Mouse (Mus musculus): Measurements from ENCODE around the gene Pde8b.
"Not testable (repeated sequence)": the region's sequence is repeated elsewhere in the genome, so short reads cannot be mapped to it uniquely, and the experiment has no call there.

The Pde8b gene

GRCm38 (mm10) chr13:95221882-95222568, 28.1 kb downstream of the Pde8b start:
- in situ Hi-C loops (cut with MboI, MseI), result no loop called here

DNA sequence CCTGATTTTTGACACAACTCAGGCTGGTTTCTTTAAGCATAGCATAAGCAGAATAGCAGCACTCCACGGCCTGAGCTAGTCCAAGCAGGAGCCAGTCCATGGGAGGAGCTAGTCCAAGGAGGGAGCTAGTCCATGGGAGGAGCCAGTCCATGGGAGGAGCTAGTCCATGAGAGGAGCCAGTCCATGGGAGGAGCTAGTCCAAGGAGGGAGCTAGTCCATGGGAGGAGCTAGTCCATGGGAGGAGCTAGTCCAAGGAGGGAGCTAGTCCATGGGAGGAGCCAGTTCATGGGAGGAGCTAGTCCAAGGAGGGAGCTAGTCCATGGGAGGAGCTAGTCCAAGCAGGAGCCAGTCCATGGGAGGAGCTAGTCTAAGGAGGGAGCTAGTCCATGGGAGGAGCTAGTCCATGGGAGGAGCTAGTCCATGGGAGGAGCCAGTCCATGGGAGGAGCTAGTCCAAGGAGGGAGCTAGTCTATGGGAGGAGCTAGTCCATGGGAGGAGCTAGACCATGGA, 34.4 kb downstream of the Pde8b start:
- in situ Hi-C loops (cut with MboI, MseI), result not testable (repeated sequence)

GRCm38 (mm10) chr13:95212320-95212719, 37.8 kb downstream of the Pde8b start:
- in situ Hi-C loops (cut with MboI, MseI), result loop anchor here (5.0 kb wide), 1 partner anchor 855 kb away; no protein-coding TSS in a partner anchor

DNA sequence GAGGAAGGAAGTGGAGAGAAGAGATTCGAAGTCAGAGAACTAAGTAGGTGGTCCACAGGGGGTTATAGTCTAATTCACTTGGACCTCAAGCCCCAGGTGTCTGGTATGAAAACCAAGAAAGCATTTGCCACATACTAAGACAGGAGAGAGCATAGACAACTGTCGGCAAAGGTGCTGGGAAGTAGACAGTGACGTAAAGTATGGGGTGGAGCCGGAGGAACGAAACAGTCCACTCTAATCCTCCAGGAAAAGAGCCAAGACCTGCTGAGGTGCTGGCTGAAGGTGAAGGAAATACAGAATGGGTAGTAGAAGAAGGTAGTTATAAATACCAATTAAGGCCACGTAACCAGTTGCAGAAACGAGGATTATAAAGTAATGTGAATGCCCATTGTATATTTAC, 42.8 kb downstream of the Pde8b start:
- in situ Hi-C loops (cut with MboI, MseI), result not testable (repeated sequence)

- in situ Hi-C loops (cut with MboI, MseI), result no loop called here
Measured at GRCm38 (mm10) chr13:95202151-95202758, 47.9 kb downstream of the Pde8b start.

DNA sequence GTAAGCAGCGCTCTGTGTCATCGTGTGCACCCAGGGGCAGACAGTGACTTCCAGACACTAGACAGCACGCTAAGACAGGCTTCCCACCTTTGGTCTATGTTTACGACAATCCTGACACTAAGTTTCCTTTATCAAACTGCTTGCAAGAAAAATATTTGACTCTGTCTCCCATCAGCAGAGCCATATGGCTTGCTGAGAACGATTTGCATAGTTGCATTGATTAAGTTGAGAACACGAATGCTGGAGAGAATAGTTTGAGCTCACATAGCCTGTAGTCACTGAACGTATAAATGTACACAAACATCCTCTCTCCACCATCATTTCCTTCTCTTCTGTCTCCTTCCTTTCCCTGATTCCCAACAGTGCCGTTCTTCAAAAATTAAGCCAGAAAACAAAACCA, 49.3 kb downstream of the Pde8b start:
- in situ Hi-C loops (cut with MboI, MseI), result no loop called here

GRCm38 (mm10) chr13:95200036-95200435, 50.1 kb downstream of the Pde8b start:
- in situ Hi-C loops (cut with MboI, MseI), result no loop called here

DNA sequence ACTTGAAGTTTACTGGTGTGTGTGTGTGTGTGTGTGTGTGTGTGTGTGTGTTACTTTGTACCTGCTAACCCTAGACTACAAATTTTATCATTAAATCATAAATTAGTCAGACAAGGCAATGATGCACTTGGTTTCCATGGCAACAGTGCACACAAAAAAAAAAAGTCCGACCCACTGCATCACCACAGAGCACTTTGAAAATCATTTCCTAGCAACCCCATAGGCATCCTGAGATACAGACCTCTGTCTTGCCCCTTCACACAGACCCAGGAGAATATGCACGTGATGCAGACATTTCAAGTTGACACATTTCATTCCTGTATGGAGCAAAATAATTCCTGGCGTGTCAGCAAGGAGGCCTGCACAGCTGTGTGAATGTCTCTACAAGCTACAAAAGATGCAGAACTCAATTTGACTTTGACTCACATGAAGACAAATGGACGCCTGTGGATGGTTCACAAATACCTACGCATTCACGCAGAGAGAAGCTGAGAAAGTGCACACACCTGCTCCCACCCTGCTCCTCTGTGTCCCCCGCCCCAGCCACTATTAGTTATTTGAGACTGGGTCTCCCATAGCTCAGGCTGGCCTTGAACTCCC, 53.9 kb downstream of the Pde8b start:
- in situ Hi-C loops (cut with MboI, MseI), result no loop called here

DNA sequence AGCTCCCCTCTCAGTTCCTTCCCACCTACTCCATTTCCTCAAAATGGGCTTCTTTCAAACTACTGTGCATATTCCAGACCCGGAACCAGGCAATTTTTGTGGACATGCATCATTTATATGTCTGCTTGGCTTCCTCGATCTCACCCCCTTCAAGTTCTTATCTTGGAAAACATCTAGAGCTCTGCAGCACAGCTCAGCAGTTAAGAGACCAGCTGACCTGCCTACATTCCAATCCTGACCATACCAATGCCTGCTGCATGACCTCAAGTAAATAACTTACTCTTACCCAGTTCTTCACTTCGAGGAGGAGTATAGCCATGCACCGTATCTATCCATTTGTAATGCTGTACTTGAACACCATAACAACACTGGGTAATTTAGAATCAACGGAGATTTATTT, 58.2 kb downstream of the Pde8b start:
- in situ Hi-C loops (cut with MboI, MseI), result no loop called here

DNA sequence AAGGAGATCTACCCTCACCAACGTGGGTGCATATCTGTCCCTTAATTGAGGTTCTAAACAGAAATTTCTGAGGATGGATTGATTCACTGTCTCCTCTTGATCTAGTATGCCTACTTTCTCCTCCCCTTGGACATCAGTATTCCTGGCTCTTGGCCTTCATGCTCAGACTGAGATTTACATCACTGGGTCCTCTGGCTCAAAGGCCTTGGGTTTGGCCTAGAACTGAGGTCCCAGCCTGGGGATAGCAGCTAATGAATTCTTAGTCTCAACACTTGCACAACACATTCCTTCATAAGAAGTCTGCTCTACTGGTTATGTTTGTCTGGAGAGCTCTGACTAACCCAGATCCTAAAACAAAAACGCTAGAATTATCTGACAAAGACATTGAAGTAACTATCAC, 61.0 kb downstream of the Pde8b start:
- in situ Hi-C loops (cut with MboI, MseI), result loop anchor here (5.0 kb wide), 1 partner anchor 678 kb away; no protein-coding TSS in a partner anchor

DNA sequence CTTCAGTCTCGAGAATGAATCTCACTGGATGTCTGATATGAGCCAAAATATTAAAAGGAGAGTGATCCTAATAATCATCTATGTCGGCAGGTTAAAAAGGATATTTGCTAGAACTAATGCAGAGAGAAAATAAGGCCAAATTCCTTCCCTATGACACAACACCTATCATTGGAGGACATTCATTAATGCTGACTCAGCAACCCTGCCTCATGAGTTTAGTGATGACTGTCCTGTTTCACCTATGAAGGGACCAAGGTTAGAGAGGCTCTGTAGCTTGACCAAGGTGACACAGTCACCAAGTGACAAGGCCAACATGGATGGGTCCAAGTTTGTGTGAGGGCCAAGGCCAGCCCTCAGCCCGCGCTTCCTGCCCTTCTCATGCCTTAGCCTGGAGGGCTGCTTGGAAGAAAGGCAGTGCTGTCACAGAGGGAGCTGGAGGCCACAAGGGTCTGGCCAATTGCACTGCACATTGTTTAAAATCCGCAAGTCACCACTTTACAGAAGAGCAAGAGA, 62.9 kb downstream of the Pde8b start:
- in situ Hi-C loops (cut with MboI, MseI), result loop anchor here (5.0 kb wide), 1 partner anchor 680 kb away; no protein-coding TSS in a partner anchor

GRCm38 (mm10) chr13:95186741-95187035, 63.4 kb downstream of the Pde8b start:
- in situ Hi-C loops (cut with MboI, MseI), result loop anchor here (5.0 kb wide), 1 partner anchor 681 kb away; no protein-coding TSS in a partner anchor

DNA sequence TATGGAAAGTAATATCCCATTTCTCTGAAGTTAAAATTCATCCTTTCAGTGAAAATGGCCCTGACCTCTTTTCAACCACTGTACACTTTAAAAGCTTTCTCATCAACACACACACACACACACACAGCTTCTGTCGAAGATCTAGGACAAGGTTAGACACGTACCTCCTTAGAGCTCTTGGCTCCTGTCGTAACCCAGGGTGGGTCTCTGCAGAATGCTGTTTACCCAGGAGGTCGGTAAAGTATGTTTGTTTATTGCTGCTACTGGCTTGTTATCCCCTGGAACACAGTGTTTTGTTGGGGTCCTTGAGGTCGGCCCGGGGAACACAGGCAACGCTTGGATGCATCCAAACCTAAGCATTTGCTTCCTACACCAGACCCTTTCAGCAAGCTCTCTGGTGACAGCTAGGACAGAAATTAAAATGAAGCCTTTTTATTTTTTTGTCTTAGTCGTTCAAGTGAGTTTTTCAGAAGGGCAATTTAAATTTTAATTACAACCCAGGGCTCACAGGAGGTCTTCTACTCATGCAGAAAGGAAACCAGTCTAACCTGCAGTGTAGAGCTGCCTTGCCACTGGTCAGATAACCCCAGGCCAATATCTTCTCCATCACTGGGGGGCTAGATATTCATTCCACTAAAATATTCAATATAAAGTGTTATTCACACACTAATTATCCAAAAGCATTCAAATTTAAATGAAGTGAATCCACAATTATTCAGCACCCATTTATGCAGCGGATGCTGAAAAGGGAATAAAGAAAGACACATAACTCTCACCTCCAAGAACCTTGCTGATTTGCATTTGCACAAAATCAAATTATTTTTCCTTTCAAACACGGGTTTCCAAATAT, 64.0 kb downstream of the Pde8b start:
- in situ Hi-C loops (cut with MboI, MseI), result loop anchor here (5.0 kb wide), 1 partner anchor 681 kb away; no protein-coding TSS in a partner anchor

GRCm38 (mm10) chr13:95183686-95184085, 66.5 kb downstream of the Pde8b start:
- in situ Hi-C loops (cut with MboI, MseI), result no loop called here

DNA sequence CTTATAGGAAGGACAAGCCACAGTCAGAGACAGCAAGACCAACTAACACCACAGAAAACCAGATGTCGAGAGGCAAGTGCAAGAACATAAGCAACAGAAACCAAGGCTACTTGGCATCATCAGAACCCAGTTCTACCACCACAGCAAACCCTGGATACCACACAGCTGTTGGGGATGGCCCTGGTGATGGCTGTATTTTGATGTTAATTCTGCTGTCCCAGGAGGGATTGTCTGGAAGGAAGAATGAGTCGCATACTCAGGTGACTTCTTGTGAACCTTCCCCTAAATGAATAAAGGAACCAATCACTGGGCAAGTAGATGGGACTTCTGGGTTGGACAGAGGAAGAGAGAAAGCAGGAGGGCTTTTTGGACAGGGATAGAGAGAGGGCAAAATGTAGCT, 69.9 kb downstream of the Pde8b start:
- in situ Hi-C loops (cut with MboI, MseI), result no loop called here

DNA sequence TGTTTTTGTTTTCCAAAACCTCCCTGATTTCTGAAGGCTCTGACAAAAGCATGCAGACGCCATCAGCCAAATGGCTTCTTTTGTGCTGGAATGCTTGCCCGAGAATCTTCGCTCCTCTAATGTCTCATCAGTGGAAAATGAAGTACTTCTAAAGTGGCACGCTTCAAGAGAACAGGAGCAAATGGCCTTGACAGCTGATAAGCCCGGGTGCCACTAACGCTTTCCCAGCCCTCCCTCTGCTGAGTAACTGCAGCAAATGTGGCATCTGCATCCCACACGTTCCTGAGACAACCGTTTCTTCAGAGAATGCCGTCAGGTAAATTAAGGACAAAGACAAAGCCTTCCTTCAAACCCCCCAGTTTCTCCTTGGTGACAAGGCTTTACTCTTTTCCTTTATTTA, 72.8 kb downstream of the Pde8b start:
- in situ Hi-C loops (cut with MboI, MseI), result no loop called here

DNA sequence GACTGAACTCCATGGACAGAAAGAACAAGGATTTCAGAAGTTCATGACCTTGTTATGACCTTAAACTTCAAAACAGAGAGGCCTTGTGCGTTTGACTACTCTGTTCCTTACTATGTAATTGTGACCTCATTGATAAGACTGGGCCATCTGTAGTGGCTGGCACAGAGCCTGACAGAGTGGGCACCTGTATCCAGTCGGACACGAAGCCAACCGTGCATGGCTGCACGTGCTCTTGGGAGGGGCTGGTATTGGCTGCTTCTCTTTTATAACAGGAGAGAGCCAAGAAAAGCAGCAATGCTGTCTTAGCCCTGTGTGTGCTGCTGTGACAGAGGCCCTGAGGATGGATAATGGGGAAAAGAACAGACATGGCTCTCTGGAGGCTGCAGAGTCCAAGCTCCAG, 73.7 kb downstream of the Pde8b start:
- in situ Hi-C loops (cut with MboI, MseI), result no loop called here

- in situ Hi-C loops (cut with MboI, MseI), result no loop called here
Measured at GRCm38 (mm10) chr13:95174253-95174652, 75.9 kb downstream of the Pde8b start.

GRCm38 (mm10) chr13:95172346-95172745, 77.8 kb downstream of the Pde8b start:
- in situ Hi-C loops (cut with MboI, MseI), result no loop called here

DNA sequence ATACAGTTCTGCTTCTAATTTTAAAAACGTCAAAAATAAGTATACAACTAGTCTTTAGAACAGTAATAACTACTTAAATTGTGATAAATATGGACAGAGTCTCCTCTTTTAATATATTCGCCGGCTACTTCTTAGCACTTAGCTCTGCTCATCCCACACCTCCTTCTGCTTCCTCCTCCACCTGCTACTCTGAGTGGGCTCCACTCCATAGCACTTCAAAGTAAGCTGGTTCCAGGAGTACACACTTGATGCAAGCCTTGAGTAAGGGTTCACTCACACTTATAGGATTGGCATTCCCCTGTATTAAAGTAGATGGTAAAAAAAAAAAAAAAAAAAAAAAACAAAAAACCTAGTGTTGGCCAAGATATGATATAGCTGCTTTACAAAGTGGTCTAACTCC, 89.9 kb downstream of the Pde8b start:
- in situ Hi-C loops (cut with MboI, MseI), result no loop called here

- in situ Hi-C loops (cut with MboI, MseI), result no loop called here
Measured at GRCm38 (mm10) chr13:95158986-95159385, 91.2 kb downstream of the Pde8b start.

DNA sequence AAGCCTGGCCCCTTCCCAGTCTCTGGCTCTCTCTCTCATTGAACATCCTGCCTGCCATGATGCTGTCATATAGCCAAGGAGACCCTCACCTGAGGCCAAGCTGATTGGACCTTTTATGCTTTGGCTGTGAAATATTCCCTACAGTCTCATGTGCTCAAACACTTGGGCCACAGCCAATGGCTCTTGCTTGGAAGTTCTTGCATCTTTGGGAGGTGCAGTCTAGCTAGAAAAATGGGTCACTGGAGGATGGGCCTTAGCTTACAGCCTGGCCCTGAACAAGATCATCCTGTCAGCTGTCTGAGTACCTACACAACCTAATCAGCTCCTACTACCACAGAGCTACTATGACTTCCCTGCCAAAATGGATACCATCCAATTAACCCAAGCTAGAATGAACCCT, 105.4 kb downstream of the Pde8b start:
- in situ Hi-C loops (cut with MboI, MseI), result no loop called here
